Mouse (Mus musculus): ENCODE data around the gene Wdr63.
A peak's percentile ranks its signal among the peaks of the same experiment; 100 is the strongest.

The Wdr63 gene

GRCm38 (mm10) chr3:146053082-146053814, 54.7 kb downstream of the Wdr63 start:
- no peak for DNase-seq (ENCODE audit: low spot score in 2 of 2)

- peak; percentile 6 to 16 for DNase-seq (ENCODE audit: low spot score in 2 of 2)
Measured at GRCm38 (mm10) chr3:146051277-146052007, 56.5 kb downstream of the Wdr63 start.

GRCm38 (mm10) chr3:146049951-146050350, 58.0 kb downstream of the Wdr63 start:
- no peak for DNase-seq (ENCODE audit: low spot score in 2 of 2)

DNA sequence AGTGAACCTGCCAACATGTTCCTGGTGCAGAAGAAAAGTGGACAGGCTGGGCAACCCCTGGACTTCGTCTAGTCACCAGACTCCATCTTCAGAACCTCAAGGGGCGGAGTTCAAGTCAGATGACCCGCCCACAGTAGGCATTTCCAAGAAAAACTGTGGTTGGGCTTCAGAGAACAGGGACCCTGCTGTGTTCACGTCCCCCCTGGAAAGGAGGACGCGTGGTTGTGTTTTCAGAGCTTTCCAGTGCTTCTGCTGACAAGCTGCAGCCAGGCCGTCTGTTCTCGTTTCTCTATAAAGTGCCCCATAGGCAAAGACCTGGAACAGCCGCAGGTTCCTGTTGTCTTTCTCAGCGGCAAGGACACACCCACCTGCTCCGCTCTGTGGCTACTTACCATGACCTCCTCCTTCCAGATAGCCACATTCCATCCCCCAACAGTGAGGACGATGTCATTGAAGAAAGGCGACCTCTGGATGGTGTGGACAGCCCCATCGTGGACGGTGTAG, 60.2 kb downstream of the Wdr63 start:
- peak in 1 of 2 experiments; percentile 4 for DNase-seq (ENCODE audit: low spot score in 2 of 2)

DNA sequence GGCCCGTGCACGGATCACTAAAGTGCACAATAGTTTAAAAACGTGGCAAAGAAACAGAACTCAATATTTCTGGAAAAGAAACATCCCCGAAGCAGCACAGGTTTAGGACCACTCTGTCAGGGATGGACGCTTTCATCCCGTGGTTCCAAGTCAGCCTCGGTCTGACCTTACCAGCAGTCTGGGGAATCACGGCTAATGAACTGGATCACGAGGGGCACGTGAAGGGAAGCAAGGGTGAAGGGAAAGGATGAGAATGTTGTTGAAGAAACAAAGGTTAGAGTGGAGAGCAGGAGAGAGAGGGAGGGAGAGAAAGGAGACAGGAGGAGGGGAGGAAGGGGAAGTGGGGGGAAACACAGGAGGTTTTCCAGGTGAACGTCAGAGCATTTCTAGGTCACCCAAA, 61.9 kb downstream of the Wdr63 start:
- DNase-seq (ENCODE audit: low spot score in 2 of 2) = no peak

- no peak for DNase-seq (ENCODE audit: low spot score in 2 of 2)
Measured at GRCm38 (mm10) chr3:146044977-146045376, 63.0 kb downstream of the Wdr63 start.

GRCm38 (mm10) chr3:146041382-146041781, 66.5 kb downstream of the Wdr63 start:
- DNase-seq (ENCODE audit: low spot score in 2 of 2) = no peak

DNA sequence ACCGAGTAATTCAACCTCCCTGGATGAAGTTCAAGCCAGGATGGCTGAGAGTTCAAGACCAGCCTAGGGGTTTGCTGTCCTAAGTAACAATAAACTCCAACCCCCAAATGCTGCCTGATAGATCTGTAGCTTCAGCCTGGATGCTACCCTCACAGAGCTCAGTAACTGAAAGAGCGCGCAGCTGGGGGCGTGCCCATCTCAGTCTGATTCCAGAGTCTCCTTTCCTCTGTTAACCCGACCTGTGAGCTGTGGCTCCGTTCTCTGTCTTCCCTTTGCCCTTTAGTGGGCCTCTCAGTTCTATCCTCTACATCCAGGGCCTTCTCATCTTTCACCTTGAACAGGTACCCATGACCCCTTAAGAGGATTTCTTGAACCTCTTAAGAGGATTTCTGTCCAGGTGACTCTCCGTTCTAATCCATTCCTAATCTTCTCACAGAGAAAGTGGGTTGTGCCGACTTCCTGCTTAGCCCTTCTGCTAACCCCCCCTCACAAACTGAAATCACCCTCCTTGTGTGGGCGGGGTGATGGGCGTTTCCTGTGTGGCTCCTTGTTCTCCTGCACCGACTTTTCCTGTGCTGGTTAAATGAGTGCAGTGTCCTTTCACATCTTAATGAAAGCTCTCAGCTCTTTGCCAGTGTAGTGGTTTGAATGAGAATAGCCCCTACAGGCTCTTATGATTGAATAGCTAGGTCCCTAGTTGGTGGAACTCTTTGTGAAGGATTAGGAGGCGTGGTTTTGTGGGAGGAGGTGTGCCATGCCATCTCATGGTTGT, 68.6 kb downstream of the Wdr63 start:
- DNase-seq (ENCODE audit: low spot score in 2 of 2) = no peak

DNA sequence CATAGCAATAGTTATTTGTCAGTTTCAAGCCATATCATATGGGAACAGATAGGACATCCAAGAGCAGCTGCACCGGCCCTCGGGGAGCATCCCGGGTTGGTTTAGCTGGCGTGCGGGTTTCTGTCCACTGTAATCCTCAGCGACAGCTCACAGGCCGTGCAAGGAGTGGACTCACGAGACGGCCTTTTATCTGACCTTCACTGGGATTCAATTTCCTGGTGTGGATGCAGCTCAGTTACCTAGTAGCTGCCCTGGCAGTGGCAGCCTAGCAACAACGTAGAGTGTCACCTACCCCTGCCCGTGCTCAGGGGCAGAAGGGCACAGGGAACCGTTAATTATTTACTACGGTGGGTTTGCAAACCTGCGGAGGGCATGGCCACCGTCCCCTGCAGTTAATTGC, 70.0 kb downstream of the Wdr63 start:
- no peak for DNase-seq (ENCODE audit: low spot score in 2 of 2)

- DNase-seq (ENCODE audit: low spot score in 2 of 2) = no peak
Measured at GRCm38 (mm10) chr3:146032976-146033375, 75.0 kb downstream of the Wdr63 start.

DNA sequence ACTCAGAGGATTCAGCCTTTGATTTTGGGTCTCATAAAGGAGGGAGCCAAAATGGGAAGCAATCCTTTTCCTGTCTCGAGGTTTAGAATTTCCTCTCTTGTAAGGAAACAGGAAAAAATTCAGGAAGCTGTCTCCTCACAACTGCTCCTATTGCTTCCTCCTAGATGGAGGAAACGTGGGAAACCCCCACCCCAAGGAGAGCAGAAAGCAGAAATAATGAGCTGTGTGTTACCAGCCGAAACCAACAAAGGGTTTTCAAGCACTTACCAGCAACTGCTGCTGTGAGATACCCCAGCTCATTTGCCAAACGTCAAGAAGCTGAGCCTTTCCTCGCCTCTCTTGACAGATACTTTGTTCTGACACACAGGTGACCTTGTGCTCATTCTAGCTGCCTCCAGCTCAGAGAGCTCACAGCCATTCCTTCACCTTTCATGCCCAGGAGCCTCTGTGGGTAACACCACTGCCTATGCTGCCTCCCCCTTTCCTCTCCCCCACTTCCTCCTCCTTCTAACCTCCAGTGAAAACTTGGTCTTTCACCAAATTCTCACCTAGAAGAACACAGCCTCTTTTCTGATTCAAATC, 77.6 kb downstream of the Wdr63 start:
- no peak for DNase-seq (ENCODE audit: low spot score in 2 of 2)

DNA sequence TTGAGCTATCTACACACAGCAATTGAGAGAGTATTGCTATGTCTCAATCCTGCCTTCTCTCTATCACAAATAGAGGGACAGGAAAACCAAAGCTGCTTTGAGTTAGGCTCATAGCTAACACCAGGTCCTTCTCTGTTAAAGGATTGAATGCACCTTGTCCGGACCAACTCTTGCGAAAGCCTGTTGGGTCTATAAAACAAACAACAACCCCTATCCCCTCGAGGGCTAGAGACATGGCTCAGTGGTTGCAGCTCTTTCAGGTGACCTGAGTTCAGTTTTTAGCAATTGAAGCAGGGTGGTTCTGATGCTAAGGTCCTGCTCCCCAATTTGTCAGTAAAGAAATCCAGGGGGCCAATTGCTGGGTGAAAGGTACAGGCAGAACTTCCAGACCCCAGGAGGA, 78.7 kb downstream of the Wdr63 start:
- DNase-seq (ENCODE audit: low spot score in 2 of 2) = no peak

- no peak for DNase-seq (ENCODE audit: low spot score in 2 of 2)
Measured at GRCm38 (mm10) chr3:146028406-146028805, 79.5 kb downstream of the Wdr63 start.

GRCm38 (mm10) chr3:146027116-146027515, 80.8 kb downstream of the Wdr63 start:
- DNase-seq (ENCODE audit: low spot score in 2 of 2) = no peak

GRCm38 (mm10) chr3:146025499-146025898, 82.4 kb downstream of the Wdr63 start:
- no peak for DNase-seq (ENCODE audit: low spot score in 2 of 2)

- no peak for DNase-seq (ENCODE audit: low spot score in 2 of 2)
Measured at GRCm38 (mm10) chr3:146024746-146025145, 83.2 kb downstream of the Wdr63 start.

- DNase-seq (ENCODE audit: low spot score in 2 of 2) = no peak
Measured at GRCm38 (mm10) chr3:146022232-146022631, 85.7 kb downstream of the Wdr63 start.

- DNase-seq (ENCODE audit: low spot score in 2 of 2) = no peak
Measured at GRCm38 (mm10) chr3:146017521-146017920, 90.4 kb downstream of the Wdr63 start.

GRCm38 (mm10) chr3:146016979-146017378, 91.0 kb downstream of the Wdr63 start:
- no peak for DNase-seq (ENCODE audit: low spot score in 2 of 2)

GRCm38 (mm10) chr3:146014321-146014720, 93.6 kb downstream of the Wdr63 start:
- no peak for DNase-seq (ENCODE audit: low spot score in 2 of 2)

DNA sequence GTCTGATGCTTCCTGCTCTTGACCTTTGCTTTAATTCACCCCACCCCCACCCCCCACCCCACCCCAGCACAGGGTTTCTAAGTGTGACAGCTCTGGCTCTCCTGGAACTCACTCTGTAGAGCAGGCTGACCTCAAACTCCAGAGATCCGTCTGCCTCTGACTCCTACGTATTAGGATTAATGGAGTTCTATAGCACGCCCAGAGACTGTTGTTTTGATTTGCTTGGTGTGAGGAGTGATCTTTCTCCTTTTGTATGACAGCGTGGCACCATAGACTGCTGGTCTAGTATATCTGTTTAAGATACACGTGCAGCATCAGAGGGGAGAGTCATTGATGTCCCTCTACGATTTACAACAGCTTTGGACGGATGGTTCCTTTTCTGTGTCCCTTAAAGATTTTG, 94.4 kb downstream of the Wdr63 start:
- DNase-seq (ENCODE audit: low spot score in 2 of 2) = no peak

All from right cerebral cortex, adult 2 months (tissue).